12 mouse cellular contexts compared by ENCODE assay signal in the genomic region with DNA sequence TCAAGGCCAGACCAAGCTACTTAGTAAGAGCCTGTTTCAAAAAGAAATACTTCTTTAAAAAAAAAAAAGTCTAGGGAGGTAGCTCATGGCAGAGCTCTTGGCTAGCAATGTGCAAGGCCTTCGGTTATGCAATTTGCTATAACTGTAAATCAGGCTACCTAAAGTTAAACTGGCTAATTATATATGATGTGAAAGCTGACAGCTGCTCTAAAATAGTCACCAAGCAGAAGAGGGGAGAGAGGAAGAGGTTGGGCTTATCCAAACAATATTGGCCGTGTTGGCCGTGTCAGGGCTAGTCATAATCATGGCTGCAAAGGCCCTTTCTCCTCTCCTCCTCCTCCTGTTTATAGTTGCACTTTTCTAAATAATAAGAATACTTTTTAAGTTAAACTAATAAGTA.
"Had no signal": no experiment of that assay in that cellular context is flagged by ENCODE, and none has a peak within 500 bp of the region (broad histone marks: within the 10 kb centered on the region; RNA-seq: fewer than 3 reads in every experiment).

No protein-coding gene starts in this region.

- H3K9ac ChIP-seq: limb, embryonic 13.5 days; liver, embryonic 14.5 days; midbrain, embryonic 12.5 days; neural tube, embryonic 13.5 days had no signal

- ATAC-seq: midbrain, embryonic 16.5 days had no signal

- H3K9me3 ChIP-seq: limb, embryonic 13.5 days; midbrain, embryonic 12.5 days; neural tube, embryonic 13.5 days had no signal

- H3K4me3 ChIP-seq: limb, embryonic 13.5 days; midbrain, embryonic 12.5 days; neural tube, embryonic 13.5 days had no signal

- H3K27me3 ChIP-seq: limb, embryonic 13.5 days; midbrain, embryonic 12.5 days; neural tube, embryonic 13.5 days had no signal

- H3K27ac ChIP-seq: limb, embryonic 13.5 days; liver, embryonic 14.5 days; midbrain, embryonic 12.5 days; neural tube, embryonic 13.5 days had no signal

- DNase-seq: kidney, adult 8-10 months; kidney, postnatal 25 days; layer of hippocampus, postnatal 36 days; left cerebral cortex, postnatal 4 days; lung, adult 18-20 months; right cerebral cortex, postnatal 14 days; thymus, postnatal 36 days had no signal

- H3K4me2 ChIP-seq: limb, embryonic 13.5 days; midbrain, embryonic 12.5 days; neural tube, embryonic 13.5 days had no signal

- H3K4me1 ChIP-seq: limb, embryonic 13.5 days had no signal
